17 mouse cellular contexts compared by ENCODE assay signal in the genomic region with DNA sequence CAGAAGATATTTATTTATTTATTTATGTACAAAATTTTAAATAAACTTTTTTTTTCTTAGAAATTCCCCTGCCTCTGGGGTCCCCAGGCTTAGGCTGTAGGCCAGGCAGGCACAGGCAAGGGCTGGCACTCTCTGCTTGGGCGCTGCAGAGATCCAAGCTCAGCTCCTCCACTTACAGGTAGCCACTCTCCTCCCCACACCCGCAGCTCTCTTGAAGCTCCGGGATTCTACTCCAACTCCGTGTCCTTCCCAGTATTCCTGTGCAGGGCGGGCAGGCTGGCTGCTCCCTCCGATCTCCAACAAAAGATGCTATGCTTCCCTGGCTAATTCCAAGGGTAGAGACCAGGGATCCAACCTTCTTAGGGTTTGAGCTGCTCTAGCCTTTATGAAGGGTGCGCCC. TPM values are rescaled to one million over a fixed set of nuclear protein-coding genes. Genes with fewer than 3 reads are reported as not detected.
DNase-seq lines count a peak whose midpoint lies in the region; ATAC-seq and TF ChIP-seq lines count a peak whose summit lies in the region.
"Had no signal": no experiment of that assay in that cellular context is flagged by ENCODE, and none has a peak within 500 bp of the region (broad histone marks: within the 10 kb centered on the region; RNA-seq: fewer than 3 reads in every experiment).

No protein-coding gene starts in this region.

- H3K4me1 ChIP-seq in forebrain, embryonic 10.5 days, result peaks cover 42% of the 10 kb centered on the region
- H3K4me1 ChIP-seq in forebrain, embryonic 16.5 days (replicated peaks; ENCODE audit: control insufficient read depth, insufficient read depth, low read length), result peaks cover 35% of the 10 kb centered on the region
- H3K4me1 ChIP-seq in embryonic facial prominence, embryonic 10.5 days, result peaks cover 24% of the 10 kb centered on the region
- peaks cover 6% of the 10 kb centered on the region; the same call in 1 of the 2 replicates for H3K4me1 ChIP-seq in hindbrain, postnatal 0 days (ENCODE audit: insufficient read depth, low read length)

- no peaks in the 10 kb centered on the region for H3K9me3 ChIP-seq in forebrain, embryonic 10.5 days
- no peaks in the 10 kb centered on the region for H3K9me3 ChIP-seq in forebrain, embryonic 16.5 days (ENCODE audit: control insufficient read depth, low read length)
- H3K9me3 ChIP-seq in embryonic facial prominence, embryonic 10.5 days, result no peaks in the 10 kb centered on the region
- H3K9me3 ChIP-seq in hindbrain, postnatal 0 days (ENCODE audit: low read length), result no peaks in the 10 kb centered on the region
- H3K9me3 ChIP-seq: heart, embryonic 15.5 days had no signal

- no peaks in the 10 kb centered on the region for H3K36me3 ChIP-seq in forebrain, embryonic 10.5 days (replicated peaks)
- H3K36me3 ChIP-seq in forebrain, embryonic 16.5 days (ENCODE audit: control insufficient read depth, insufficient read depth), result no peaks in the 10 kb centered on the region
- H3K36me3 ChIP-seq in embryonic facial prominence, embryonic 10.5 days (replicated peaks), result no peaks in the 10 kb centered on the region
- H3K36me3 ChIP-seq in hindbrain, postnatal 0 days (ENCODE audit: insufficient read depth, low read length), result no peaks in the 10 kb centered on the region
- H3K36me3 ChIP-seq: heart, embryonic 15.5 days had no signal

- under 1% methylated on average over 7 of the region's 7 CpGs for WGBS in forebrain, embryonic 10.5 days
- WGBS in forebrain, embryonic 16.5 days, result under 1% methylated on average over 7 of the region's 7 CpGs
- WGBS in embryonic facial prominence, embryonic 10.5 days, result 1% methylated on average over 7 of the region's 7 CpGs
- WGBS in hindbrain, postnatal 0 days, result 3% methylated on average over 7 of the region's 7 CpGs

- no peak overlapping the region for H3K4me2 ChIP-seq in forebrain, embryonic 16.5 days (ENCODE audit: low read length)
- peak overlapping the region; percentile 54 for H3K4me2 ChIP-seq in hindbrain, postnatal 0 days (ENCODE audit: low read depth, low read length)
- H3K4me2 ChIP-seq: heart, embryonic 15.5 days; liver, embryonic 11.5 days; lung, embryonic 14.5 days had no signal

- H3K9ac ChIP-seq in forebrain, embryonic 16.5 days (replicated peaks; ENCODE audit: low read depth, low read length), result no peak overlapping the region
- H3K9ac ChIP-seq in hindbrain, postnatal 0 days (replicated peaks; ENCODE audit: low read length), result no peak overlapping the region
- H3K9ac ChIP-seq: heart, embryonic 15.5 days; lung, embryonic 14.5 days had no signal

- H3K4me3 ChIP-seq in forebrain, embryonic 10.5 days, result peak overlapping the region; percentile 16; the same call in 1 of the 2 replicates
- no peak overlapping the region for H3K4me3 ChIP-seq in forebrain, embryonic 16.5 days (replicated peaks; ENCODE audit: low read length)
- H3K4me3 ChIP-seq in embryonic facial prominence, embryonic 10.5 days, result 0 out of 2 replicates have a peak overlapping the region, but pooled peaks have one; percentile 6
- peak overlapping the region; percentile 35 for H3K4me3 ChIP-seq in hindbrain, postnatal 0 days (ENCODE audit: low read length)
- H3K4me3 ChIP-seq: heart, embryonic 15.5 days had no signal

- peak; percentile 26 for DNase-seq in forebrain, embryonic 10.5 days (ENCODE audit: extremely low spot score, low spot score)
- no peak for DNase-seq in embryonic facial prominence, embryonic 10.5 days (ENCODE audit: low spot score)
- no peak for DNase-seq in hindbrain, postnatal 0 days (ENCODE audit: low spot score)
- peak; percentile 38 for DNase-seq in neural tube, embryonic 10.5 days (ENCODE audit: extremely low spot score, low spot score)
- no peak for DNase-seq in urinary bladder, postnatal 25 days (ENCODE audit: low spot score)
- no peak for DNase-seq in spleen, postnatal 4 days (ENCODE audit: low spot score in 2 of 2)
- no peak for DNase-seq in kidney, postnatal 10 days
- DNase-seq: B cell, adult 2 months; lung, embryonic 14.5 days; thymus, adult 18-20 months had no signal

- ATAC-seq in forebrain, embryonic 16.5 days, result no peak
- ATAC-seq in hindbrain, postnatal 0 days, result no peak
- ATAC-seq: inflammation-experienced regulatory T-cells, adult 6 months had no signal

- no peak overlapping the region for H3K27ac ChIP-seq in forebrain, embryonic 10.5 days
- H3K27ac ChIP-seq in forebrain, embryonic 16.5 days (ENCODE audit: low read length), result no peak overlapping the region
- H3K27ac ChIP-seq in embryonic facial prominence, embryonic 10.5 days (replicated peaks), result no peak overlapping the region
- no peak overlapping the region for H3K27ac ChIP-seq in hindbrain, postnatal 0 days
- H3K27ac ChIP-seq: heart, embryonic 15.5 days had no signal

- no peak for TF ChIP-seq CTCF in hindbrain, postnatal 0 days (IDR thresholded peaks at IDR 0.05; ENCODE audit: low read depth)

- H3K27me3 ChIP-seq in forebrain, embryonic 10.5 days (ENCODE audit: poor library complexity, severe bottlenecking), result peaks cover 100% of the 10 kb centered on the region
- H3K27me3 ChIP-seq in forebrain, embryonic 16.5 days (replicated peaks; ENCODE audit: control insufficient read depth, insufficient read depth, low read length), result peaks cover 88% of the 10 kb centered on the region
- H3K27me3 ChIP-seq in embryonic facial prominence, embryonic 10.5 days (replicated peaks; ENCODE audit: low read depth, poor library complexity, severe bottlenecking), result peaks cover 99% of the 10 kb centered on the region
- H3K27me3 ChIP-seq in hindbrain, postnatal 0 days (ENCODE audit: insufficient read depth, low read length), result peaks cover 78% of the 10 kb centered on the region

RNA-seq across cellular contexts. Expression of a gene that starts 2.4 kb away (rescaled TPM):
- 2.4 and 3.0 TPM in 2 replicates for polyA plus RNA-seq in forebrain, embryonic 10.5 days (2016; fragmentation: Nextera tagmentation; extraction: Ambion mirVana)
- polyA plus RNA-seq in forebrain, embryonic 16.5 days (2015; fragmentation: Nextera tagmentation; extraction: Ambion mirVana), result 1.5 and 1.9 TPM in 2 replicates
- 0.80 and 2.0 TPM in 2 replicates for polyA plus RNA-seq in embryonic facial prominence, embryonic 10.5 days (2016; fragmentation: Nextera tagmentation; extraction: Ambion mirVana)
- total RNA-seq in hindbrain, postnatal 0 days (2014; rRNA removed), result 5.7 and 6.1 TPM in 2 replicates
- polyA plus RNA-seq in hindbrain, postnatal 0 days (2015; fragmentation: Nextera tagmentation; extraction: Ambion mirVana), result 1.9 TPM in 2 replicates
- total RNA-seq: common myeloid progenitor, adult 5-6 weeks; gastrocnemius, postnatal 4 days had no signal
- polyA plus RNA-seq: heart, embryonic 15.5 days; inflammation-experienced regulatory T-cells, adult 6 months; kidney, embryonic 16.5 days; liver, embryonic 11.5 days; lung, embryonic 14.5 days had no signal

Comparison
In these comparisons a context has a peak if more than half of its experiments do, and no peak if none do; other contexts are left out.
1. DNase-seq: peak in forebrain, embryonic 10.5 days (single experiment) and neural tube, embryonic 10.5 days (single experiment); none in embryonic facial prominence, embryonic 10.5 days (single experiment), hindbrain, postnatal 0 days (single experiment), urinary bladder, postnatal 25 days (single experiment), spleen, postnatal 4 days (0 of 2) and kidney, postnatal 10 days (single experiment).